Mouse (Mus musculus): ENCODE results near the gene Gm45837. TPM values are rescaled to one million over a fixed set of nuclear protein-coding genes. Genes with fewer than 3 reads are reported as not detected.

Gm45837 gene
- polyA plus RNA-seq, 2 experiments: not detected

GRCm38 (mm10) chr7:101426692-101427091 lies 16.0 kb downstream of the Gm45837 start:
- 58% methylated on average over 8 of the region's 8 CpGs for WGBS (ENCODE audit: insufficient replicate concordance)
- DNase-seq (ENCODE audit: low read depth in 3 of 3, low spot score in 3 of 3) (no peak), ATAC-seq (ENCODE audit: insufficient read depth) (no peak)
- Histone ChIP-seq H3K36me3 (replicated peaks; ENCODE audit: control insufficient read depth, insufficient read depth, low read depth) (no peaks in the 10 kb centered on the region), H3K27ac (no peak overlapping the region), H3K4me3 (ENCODE audit: insufficient read depth in 1 of 2, low read depth in 2 of 2, low read length in 2 of 2) (no peak overlapping the region), H3K4me2 (ENCODE audit: low read depth) (no peak overlapping the region), H3K9me3 (ENCODE audit: control insufficient read depth, low read length) (no peaks in the 10 kb centered on the region), H3K27me3 (ENCODE audit: control insufficient read depth, insufficient read depth, low read length) (no peaks in the 10 kb centered on the region; the same call in 1 of the 2 replicates), H3K9ac (replicated peaks) (no peak overlapping the region), H3K4me1 (replicated peaks; ENCODE audit: control insufficient read depth in 2 of 2, insufficient read depth in 2 of 2, low read length in 1 of 2) (no peaks in the 10 kb centered on the region; a peak in 1 of 4 replicates)
- TF ChIP-seq EP300 (IDR thresholded peaks at IDR 0.05; ENCODE audit: low read depth): no peak
- TF ChIP-seq CTCF (IDR thresholded peaks at IDR 0.05; ENCODE audit: low read depth): no peak

- 17% methylated on average over 2 of the region's 2 CpGs for WGBS (ENCODE audit: insufficient replicate concordance)
- Histone ChIP-seq H3K27ac (no peak overlapping the region), H3K9me3 (ENCODE audit: control insufficient read depth, low read length) (no peaks in the 10 kb centered on the region), H3K27me3 (ENCODE audit: control insufficient read depth, insufficient read depth, low read length) (no peaks in the 10 kb centered on the region; the same call in 1 of the 2 replicates), H3K9ac (replicated peaks) (no peak overlapping the region), H3K36me3 (replicated peaks; ENCODE audit: control insufficient read depth, insufficient read depth, low read depth) (no peaks in the 10 kb centered on the region), H3K4me3 (ENCODE audit: insufficient read depth in 1 of 2, low read depth in 2 of 2, low read length in 2 of 2) (no peak overlapping the region), H3K4me1 (replicated peaks; ENCODE audit: control insufficient read depth in 2 of 2, insufficient read depth in 2 of 2, low read length in 1 of 2) (no peaks in the 10 kb centered on the region), H3K4me2 (ENCODE audit: low read depth) (no peak overlapping the region)
- ATAC-seq (ENCODE audit: insufficient read depth) (no peak), DNase-seq (ENCODE audit: low read depth in 3 of 3, low spot score in 3 of 3) (no peak)
- TF ChIP-seq CTCF (IDR thresholded peaks at IDR 0.05; ENCODE audit: low read depth) (peak; percentile 92), EP300 (IDR thresholded peaks at IDR 0.05; ENCODE audit: low read depth) (no peak)
Observed at GRCm38 (mm10) chr7:101427736-101428135, 17.1 kb downstream of the Gm45837 start.

GRCm38 (mm10) chr7:101435038-101435437 lies 24.4 kb downstream of the Gm45837 start:
- Histone ChIP-seq H3K9me3 (ENCODE audit: control insufficient read depth, low read length) (no peaks in the 10 kb centered on the region), H3K4me3 (ENCODE audit: insufficient read depth in 1 of 2, low read depth in 2 of 2, low read length in 2 of 2) (no peak overlapping the region), H3K27me3 (ENCODE audit: control insufficient read depth, insufficient read depth, low read length) (no peaks in the 10 kb centered on the region), H3K4me2 (ENCODE audit: low read depth) (no peak overlapping the region), H3K27ac (no peak overlapping the region), H3K9ac (replicated peaks) (no peak overlapping the region), H3K36me3 (replicated peaks; ENCODE audit: control insufficient read depth, insufficient read depth, low read depth) (no peaks in the 10 kb centered on the region), H3K4me1 (replicated peaks; ENCODE audit: control insufficient read depth in 2 of 2, insufficient read depth in 2 of 2, low read length in 1 of 2) (no peaks in the 10 kb centered on the region)
- DNase-seq (ENCODE audit: low read depth in 3 of 3, low spot score in 3 of 3): no peak
- no peak for TF ChIP-seq EP300 (IDR thresholded peaks at IDR 0.05; ENCODE audit: low read depth)
- WGBS (ENCODE audit: insufficient replicate concordance): 43% methylated on average over 6 of the region's 6 CpGs
- no peak for ATAC-seq (ENCODE audit: insufficient read depth)

GRCm38 (mm10) chr7:101437876-101438275 lies 27.2 kb downstream of the Gm45837 start:
- no peak for DNase-seq (ENCODE audit: low read depth in 3 of 3, low spot score in 3 of 3)
- no peaks in the 10 kb centered on the region for H3K9me3 ChIP-seq (ENCODE audit: control insufficient read depth, low read length)
- H3K9ac ChIP-seq (replicated peaks): no peak overlapping the region
- H3K27ac ChIP-seq: no peak overlapping the region
- no peak for ATAC-seq (ENCODE audit: insufficient read depth)
- TF ChIP-seq CTCF (IDR thresholded peaks at IDR 0.05; ENCODE audit: low read depth): no peak
- TF ChIP-seq EP300 (IDR thresholded peaks at IDR 0.05; ENCODE audit: low read depth): no peak
- H3K36me3 ChIP-seq (replicated peaks; ENCODE audit: control insufficient read depth, insufficient read depth, low read depth): no peaks in the 10 kb centered on the region
- no peak overlapping the region for H3K4me2 ChIP-seq (ENCODE audit: low read depth)
- H3K4me1 ChIP-seq (replicated peaks; ENCODE audit: control insufficient read depth in 2 of 2, insufficient read depth in 2 of 2, low read length in 1 of 2): no peaks in the 10 kb centered on the region
- WGBS (ENCODE audit: insufficient replicate concordance): 0% methylated on average over 1 of the region's 1 CpGs
- no peak overlapping the region for H3K4me3 ChIP-seq (ENCODE audit: insufficient read depth in 1 of 2, low read depth in 2 of 2, low read length in 2 of 2)
- no peaks in the 10 kb centered on the region for H3K27me3 ChIP-seq (ENCODE audit: control insufficient read depth, insufficient read depth, low read length)

- Histone ChIP-seq H3K4me2 (ENCODE audit: low read depth) (no peak overlapping the region), H3K4me1 (replicated peaks; ENCODE audit: control insufficient read depth in 2 of 2, insufficient read depth in 2 of 2, low read length in 1 of 2) (no peaks in the 10 kb centered on the region), H3K27ac (no peak overlapping the region), H3K27me3 (ENCODE audit: control insufficient read depth, insufficient read depth, low read length) (no peaks in the 10 kb centered on the region), H3K9ac (replicated peaks) (no peak overlapping the region), H3K36me3 (replicated peaks; ENCODE audit: control insufficient read depth, insufficient read depth, low read depth) (no peaks in the 10 kb centered on the region), H3K9me3 (ENCODE audit: control insufficient read depth, low read length) (no peaks in the 10 kb centered on the region), H3K4me3 (ENCODE audit: insufficient read depth in 1 of 2, low read depth in 2 of 2, low read length in 2 of 2) (no peak overlapping the region)
- TF ChIP-seq CTCF (IDR thresholded peaks at IDR 0.05; ENCODE audit: low read depth) (no peak), EP300 (IDR thresholded peaks at IDR 0.05; ENCODE audit: low read depth) (no peak)
- no peak for ATAC-seq (ENCODE audit: insufficient read depth)
- WGBS (ENCODE audit: insufficient replicate concordance): 66% methylated on average over 10 of the region's 10 CpGs
- DNase-seq (ENCODE audit: low read depth in 3 of 3, low spot score in 3 of 3): no peak
Observed at GRCm38 (mm10) chr7:101443093-101443492, 32.4 kb downstream of the Gm45837 start.

Measured in liver, embryonic 14.5 days (tissue).